Mouse (Mus musculus) brain, embryonic 14.5 days (tissue): ENCODE measurements around the gene Spata31d1d.

Experiments
- CTCF ChIP-seq: fragments of 200-500 bp; IDR thresholded peaks from 2 replicates; pipeline ENCODE4 v1.5.1; 2012; ENCODE audit warnings: inconsistent platforms, mild to moderate bottlenecking, moderate library complexity, borderline replicate concordance; ENCODE audit not compliant: insufficient read depth, insufficient read length; ENCODE audit errors: extremely low read depth
- POLR2A ChIP-seq: fragments of 200-500 bp; IDR thresholded peaks from 2 replicates; pipeline ENCODE4 v1.6.1; 2012; ENCODE audit warnings: mild to moderate bottlenecking, inconsistent platforms, borderline replicate concordance; ENCODE audit not compliant: poor library complexity, insufficient read depth, insufficient read length, severe bottlenecking; ENCODE audit errors: extremely low read depth

GRCm38 (mm10) chr13:59691478-59691877, 40.1 kb downstream of the Spata31d1d start:
- TF ChIP-seq POLR2A (no peak), CTCF (no peak)
